In genomic region chr10:77447755-77448154, GRCm38 (mm10) we compare ENCODE assay signal across 13 mouse cellular contexts. TPM values are rescaled to one million over a fixed set of nuclear protein-coding genes. Genes with fewer than 3 reads are reported as not detected.
DNase-seq lines count a peak whose midpoint lies in the region; ATAC-seq and TF ChIP-seq lines count a peak whose summit lies in the region.
"Had no signal": no experiment of that assay in that cellular context is flagged by ENCODE, and none has a peak within 500 bp of the region (broad histone marks: within the 10 kb centered on the region; RNA-seq: fewer than 3 reads in every experiment).

No protein-coding gene starts in this region.

- no peak overlapping the region for H3K27ac ChIP-seq in kidney, postnatal 0 days
- H3K27ac ChIP-seq in kidney, embryonic 16.5 days (ENCODE audit: low read length): no peak overlapping the region
- peak overlapping the region; percentile 90 for H3K27ac ChIP-seq in heart, embryonic 13.5 days (replicated peaks)
- H3K27ac ChIP-seq: hindbrain, embryonic 12.5 days; liver, embryonic 15.5 days had no signal

- ATAC-seq in kidney, postnatal 0 days (replicated peaks; ENCODE audit: low FRiP score, low read depth): no peak
- no peak; the same call in 1 of the 2 replicates for ATAC-seq in kidney, embryonic 16.5 days (ENCODE audit: low FRiP score, low TSS enrichment)
- ATAC-seq in heart, embryonic 13.5 days (ENCODE audit: extremely low read depth, insufficient number of reproducible peaks, low FRiP score, low TSS enrichment): peak; percentile 17; the same call in 1 of the 2 replicates
- no peak for ATAC-seq in megakaryocyte progenitor cell, adult 5-6 weeks (replicated peaks; ENCODE audit: poor library complexity)

- H3K9me3 ChIP-seq in kidney, postnatal 0 days (replicated peaks; ENCODE audit: low read length): no peaks in the 10 kb centered on the region
- peaks cover 7% of the 10 kb centered on the region; the same call in 1 of the 2 replicates for H3K9me3 ChIP-seq in kidney, embryonic 16.5 days (ENCODE audit: low read length)
- peaks cover 7% of the 10 kb centered on the region; the same call in 1 of the 2 replicates for H3K9me3 ChIP-seq in heart, embryonic 13.5 days
- H3K9me3 ChIP-seq: liver, embryonic 15.5 days had no signal

- no peak overlapping the region for H3K4me2 ChIP-seq in kidney, postnatal 0 days (ENCODE audit: low read length)
- H3K4me2 ChIP-seq in kidney, embryonic 16.5 days (replicated peaks; ENCODE audit: low read depth, low read length): no peak overlapping the region
- peak overlapping the region; percentile 68; the same call in 1 of the 2 replicates for H3K4me2 ChIP-seq in heart, embryonic 13.5 days
- H3K4me2 ChIP-seq: hindbrain, embryonic 12.5 days; liver, embryonic 15.5 days had no signal

- H3K27me3 ChIP-seq in kidney, postnatal 0 days (ENCODE audit: insufficient read depth, low read length): no peaks in the 10 kb centered on the region
- H3K27me3 ChIP-seq in kidney, embryonic 16.5 days (ENCODE audit: insufficient read depth, low read length): no peaks in the 10 kb centered on the region
- no peaks in the 10 kb centered on the region for H3K27me3 ChIP-seq in heart, embryonic 13.5 days (replicated peaks)
- H3K27me3 ChIP-seq: hindbrain, embryonic 12.5 days had no signal

- TF ChIP-seq CTCF in kidney, postnatal 0 days (IDR thresholded peaks at IDR 0.05; ENCODE audit: low read depth): no peak

- DNase-seq in kidney, postnatal 0 days (ENCODE audit: low spot score): peak; percentile 52
- DNase-seq in Muller cell, postnatal 12 days (ENCODE audit: inconsistent ontology term): peak; percentile 85
- DNase-seq in R1 (ENCODE audit: low read depth, low spot score): peak; percentile 25
- no peak for DNase-seq in layer of hippocampus, postnatal 25 days (ENCODE audit: extremely low spot score in 1 of 2, low spot score in 1 of 2)
- DNase-seq: right cerebral cortex, adult 18-20 months; thymus, adult 2 months had no signal

- peaks cover 9% of the 10 kb centered on the region; the same call in 1 of the 2 replicates for H3K4me1 ChIP-seq in kidney, postnatal 0 days (replicated peaks; ENCODE audit: insufficient read depth, low read length)
- H3K4me1 ChIP-seq in kidney, embryonic 16.5 days (ENCODE audit: insufficient read depth, low read length): peaks cover 20% of the 10 kb centered on the region
- H3K4me1 ChIP-seq in heart, embryonic 13.5 days: peaks cover 49% of the 10 kb centered on the region
- H3K4me1 ChIP-seq: liver, embryonic 15.5 days had no signal

- no peak overlapping the region for H3K9ac ChIP-seq in kidney, postnatal 0 days (ENCODE audit: low read depth, low read length)
- no peak overlapping the region for H3K9ac ChIP-seq in kidney, embryonic 16.5 days (replicated peaks; ENCODE audit: low read length)
- no peak overlapping the region for H3K9ac ChIP-seq in heart, embryonic 13.5 days
- H3K9ac ChIP-seq: hindbrain, embryonic 12.5 days; liver, embryonic 15.5 days had no signal

- no peak overlapping the region for H3K4me3 ChIP-seq in kidney, postnatal 0 days (replicated peaks; ENCODE audit: low read depth, low read length)
- no peak overlapping the region for H3K4me3 ChIP-seq in kidney, embryonic 16.5 days (ENCODE audit: low read length)
- no peak overlapping the region for H3K4me3 ChIP-seq in heart, embryonic 13.5 days
- H3K4me3 ChIP-seq: erythroblast, embryonic 14.5 days; hindbrain, embryonic 12.5 days; liver, embryonic 15.5 days; myocyte had no signal

- WGBS in kidney, postnatal 0 days: 14% methylated on average over 2 of the region's 2 CpGs
- 7% methylated on average over 2 of the region's 2 CpGs for WGBS in kidney, embryonic 16.5 days
- WGBS in heart, embryonic 13.5 days: 2% methylated on average over 2 of the region's 2 CpGs

- H3K36me3 ChIP-seq in kidney, postnatal 0 days (ENCODE audit: insufficient read depth, low read length): no peaks in the 10 kb centered on the region
- no peaks in the 10 kb centered on the region for H3K36me3 ChIP-seq in kidney, embryonic 16.5 days (ENCODE audit: insufficient read depth, low read length)
- no peaks in the 10 kb centered on the region for H3K36me3 ChIP-seq in heart, embryonic 13.5 days
- H3K36me3 ChIP-seq: hindbrain, embryonic 12.5 days; liver, embryonic 15.5 days had no signal

RNA-seq across cellular contexts. Expression of gene Adarb1, which starts 29.7 kb away (rescaled TPM):
- 4.6 TPM in 2 replicates for polyA plus RNA-seq in kidney, postnatal 0 days (2015; fragmentation: Nextera tagmentation; extraction: Ambion mirVana)
- 7.9 and 8.7 TPM in 2 replicates for polyA plus RNA-seq in kidney, embryonic 16.5 days (2015; fragmentation: Nextera tagmentation; extraction: Ambion mirVana)
- polyA plus RNA-seq in heart, embryonic 13.5 days (2015; fragmentation: Nextera tagmentation; extraction: Ambion mirVana): 10.7 and 12.1 TPM in 2 replicates
- total RNA-seq in megakaryocyte progenitor cell, adult 5-6 weeks (2015): 1.6 TPM in 2 replicates
- 0.17 and 0.71 TPM in 2 replicates for total RNA-seq in megakaryocyte progenitor cell, adult 5-6 weeks (2017)
- total RNA-seq in layer of hippocampus, postnatal 25 days (2021): 100 to 1,000 TPM; 103 to 104 TPM
- polyA plus RNA-seq: erythroblast, embryonic 14.5 days had no signal

Comparison
In these comparisons a context has a peak if more than half of its experiments do, and no peak if none do; other contexts are left out.
1. DNase-seq: peak in kidney, postnatal 0 days (single experiment), Muller cell, postnatal 12 days (single experiment) and R1 (single experiment); none in layer of hippocampus, postnatal 25 days (0 of 2).